Mouse (Mus musculus): ENCODE results near the gene Nsun2.
A peak's percentile ranks its signal among the peaks of the same experiment; 100 is the strongest.

Gene Nsun2

DNA sequence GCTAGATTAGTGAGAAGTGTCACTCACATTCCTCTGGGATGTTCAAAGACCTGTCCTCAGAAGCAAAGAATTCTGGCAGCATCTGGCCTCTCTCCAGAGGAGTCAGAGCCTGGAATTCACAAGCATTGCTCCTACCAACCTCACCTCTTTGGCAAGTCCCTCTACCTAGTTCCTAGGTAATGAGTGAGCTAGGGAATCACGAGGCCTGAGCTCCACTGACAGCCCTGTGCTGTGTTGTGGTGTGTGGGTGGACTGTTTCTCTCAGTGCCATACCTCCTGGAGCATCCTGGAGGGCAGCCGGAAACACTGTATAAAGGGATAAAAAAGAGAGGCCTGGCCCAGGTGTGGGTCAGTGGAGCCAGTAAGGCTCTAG is 9.4 kb upstream of the Nsun2 start:
- DNase-seq (ENCODE audit: low spot score) = no peak

DNA sequence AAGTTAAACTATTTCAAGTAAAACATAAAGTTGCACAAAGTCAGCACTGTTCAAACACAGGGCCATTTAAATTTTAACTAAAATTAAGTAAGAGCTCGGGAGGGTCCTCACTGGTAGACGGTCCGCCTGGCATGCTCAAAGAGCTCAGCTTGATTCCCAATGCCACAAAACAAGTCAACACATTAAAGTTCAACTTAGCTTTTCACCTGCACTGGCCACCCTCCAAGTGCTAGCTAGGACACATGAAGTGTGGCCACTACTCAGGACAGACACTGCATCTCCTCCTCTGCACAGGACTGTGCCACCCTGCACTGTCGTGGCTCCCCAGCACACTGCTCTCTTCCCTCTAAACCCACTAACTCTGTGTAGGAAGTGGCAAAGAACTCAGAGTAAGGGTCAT is 7.7 kb upstream of the Nsun2 start:
- DNase-seq (ENCODE audit: low spot score) = no peak

DNA sequence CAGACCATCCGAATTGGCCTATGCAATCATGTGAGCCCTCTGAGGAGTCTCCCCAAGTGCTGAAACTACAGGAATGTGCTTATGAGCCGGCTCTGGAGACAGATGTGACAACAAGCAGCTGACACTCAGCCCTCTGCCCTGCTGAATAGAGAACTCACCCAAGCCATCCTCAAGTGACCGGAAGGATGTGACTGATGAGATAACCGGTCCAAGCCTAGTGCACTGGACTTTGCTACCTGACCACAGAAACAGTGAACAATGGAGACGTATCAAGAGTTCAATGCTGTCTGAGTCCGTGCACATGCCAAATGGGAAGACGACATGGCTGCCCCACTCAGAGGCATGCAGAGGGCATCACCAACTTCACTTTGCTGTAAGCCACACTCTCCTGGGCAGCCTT is 5.0 kb upstream of the Nsun2 start:
- DNase-seq (ENCODE audit: low spot score) = no peak

GRCm38 (mm10) chr13:69530156-69530555 is 3.4 kb upstream of the Nsun2 start:
- no peak for DNase-seq (ENCODE audit: low spot score)

- no peak for DNase-seq (ENCODE audit: low spot score)
These were observed 2.6 kb upstream of the Nsun2 start for GRCm38 (mm10) chr13:69530951-69531350.

- no peak for DNase-seq (ENCODE audit: low spot score)
These were observed 2.1 kb upstream of the Nsun2 start for GRCm38 (mm10) chr13:69531431-69531830.

DNA sequence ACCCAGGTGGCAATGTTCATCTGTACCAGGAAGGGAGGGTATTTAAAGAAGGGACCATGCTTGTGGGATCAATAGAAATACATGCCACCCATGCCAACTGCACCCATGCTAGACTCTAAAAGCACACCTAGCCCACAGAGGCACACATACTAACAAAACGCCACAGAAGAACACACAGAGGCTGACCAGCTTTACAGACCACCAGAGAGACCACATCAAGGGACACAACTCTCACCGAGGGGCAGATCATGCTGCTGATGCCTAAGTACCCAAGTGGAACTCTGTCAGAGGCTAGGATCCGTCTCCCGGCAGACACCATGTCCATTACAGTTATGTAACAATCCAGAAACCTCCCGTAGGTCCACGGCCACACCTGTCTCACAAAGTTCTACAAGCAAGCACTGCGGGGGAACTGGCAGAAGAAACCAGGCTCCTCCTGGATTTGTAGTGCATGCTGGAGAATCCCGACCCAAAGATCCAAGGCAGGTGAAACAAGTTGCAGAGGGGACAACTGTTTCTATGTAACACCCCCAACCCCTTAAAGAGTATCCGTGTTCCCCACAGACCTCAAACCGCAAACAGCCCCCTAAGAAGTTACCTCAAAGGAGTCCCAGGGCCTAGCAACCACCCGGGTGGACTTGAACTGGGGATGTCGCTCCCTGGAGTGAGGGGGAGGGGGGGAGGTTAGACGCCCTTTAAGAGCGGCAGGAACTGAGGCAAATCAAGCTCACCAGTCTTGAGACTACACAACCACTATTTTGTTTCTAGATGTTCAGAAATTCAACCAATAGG is 1.2 kb upstream of the Nsun2 start:
- DNase-seq (ENCODE audit: low spot score) = no peak

GRCm38 (mm10) chr13:69532893-69533404 is 597 bp upstream of the Nsun2 start:
- no peak for DNase-seq (ENCODE audit: low spot score)

DNA sequence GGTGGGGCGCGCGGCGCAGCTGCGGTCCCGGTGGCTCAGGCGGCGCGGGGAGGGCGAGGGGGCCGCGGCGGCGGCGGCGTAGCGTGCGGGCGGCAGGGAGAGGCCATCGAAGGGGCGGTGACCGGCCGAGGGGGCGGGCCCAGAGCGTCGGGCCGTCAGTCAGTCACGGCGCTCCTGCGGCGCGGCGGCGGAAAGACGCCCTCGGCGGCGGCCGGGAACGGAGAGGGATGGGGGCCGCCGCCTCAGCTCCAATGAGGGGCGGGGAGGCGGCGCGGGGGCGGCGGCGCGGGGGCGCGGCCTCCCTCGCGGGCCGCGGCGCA is 748 bp downstream of the Nsun2 start, which contains the start of gene Tent4a:
TSS of gene Tent4a (minus strand) at position 284 of the 320 bp plus-strand sequence.
- no peak for DNase-seq (ENCODE audit: low spot score)

DNA sequence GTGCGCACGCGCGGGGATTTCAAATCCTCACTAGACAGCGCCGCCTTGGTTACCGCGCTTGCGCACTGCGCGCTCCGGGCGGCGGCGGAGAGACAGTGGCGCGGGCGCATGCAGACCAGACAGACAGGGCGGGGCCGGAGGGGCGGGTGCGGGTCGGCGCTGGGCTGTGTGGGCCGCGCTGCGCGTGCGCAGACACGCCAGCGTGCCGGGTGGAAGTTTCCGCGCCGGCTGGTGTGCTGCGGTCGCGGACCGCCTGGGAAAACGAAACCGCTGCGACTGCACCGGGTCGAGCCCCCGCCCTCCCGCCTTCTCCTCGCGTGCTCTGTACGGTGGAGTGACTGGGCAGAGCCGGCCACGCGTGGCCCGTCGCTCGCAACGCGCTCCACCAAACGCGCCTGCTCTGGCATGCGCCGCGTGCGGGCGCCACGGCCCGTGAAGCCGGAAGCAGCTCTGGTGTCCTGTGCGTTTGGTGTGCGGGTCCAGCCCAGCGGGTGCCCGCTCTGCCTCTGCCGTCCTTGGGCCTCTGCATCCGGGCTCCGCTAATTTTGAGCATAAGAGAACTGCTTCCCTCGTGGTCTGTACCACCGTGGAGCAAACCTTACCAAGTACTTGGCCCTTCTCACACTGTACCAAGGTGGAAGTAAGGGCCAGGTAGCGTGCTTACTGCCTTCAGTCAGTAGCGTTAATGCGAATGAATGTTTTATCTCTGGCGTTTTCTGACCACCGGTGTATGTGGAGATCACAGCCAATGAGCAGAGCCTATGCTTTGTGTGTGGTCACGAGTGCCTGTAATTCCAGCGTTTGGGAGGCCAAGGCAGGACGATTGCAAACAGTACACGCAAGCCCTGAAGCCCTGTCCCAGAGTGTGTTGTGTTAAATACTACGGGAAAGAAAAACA is 1.4 kb downstream of the Nsun2 start:
- DNase-seq (ENCODE audit: low spot score) = peak; percentile 98

DNA sequence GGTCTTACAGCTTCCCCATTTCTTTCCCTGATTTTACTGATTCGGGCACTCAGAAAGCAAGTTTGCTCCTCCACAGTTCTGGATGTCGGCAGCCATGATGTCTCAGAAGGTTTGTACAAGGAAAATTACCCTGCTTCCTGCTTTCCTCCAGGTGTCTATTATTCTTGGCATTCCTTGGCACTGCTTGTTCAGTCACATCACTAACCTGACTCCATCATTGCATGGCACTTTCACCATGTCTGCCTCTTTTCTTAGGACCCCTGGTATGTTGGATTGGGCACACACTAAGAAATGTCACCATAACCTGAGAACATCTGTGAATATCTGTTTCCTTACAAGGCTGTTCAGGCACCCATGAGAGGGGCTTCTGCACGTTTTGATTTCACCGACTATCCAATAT is 2.5 kb downstream of the Nsun2 start:
- no peak for DNase-seq (ENCODE audit: low spot score)

- no peak for DNase-seq (ENCODE audit: low spot score)
These were observed 3.8 kb downstream of the Nsun2 start for GRCm38 (mm10) chr13:69537366-69537765.

GRCm38 (mm10) chr13:69538327-69538726 is 4.8 kb downstream of the Nsun2 start:
- peak; percentile 50 for DNase-seq (ENCODE audit: low spot score)

GRCm38 (mm10) chr13:69541209-69541608 is 7.7 kb downstream of the Nsun2 start:
- peak; percentile 29 for DNase-seq (ENCODE audit: low spot score)

DNA sequence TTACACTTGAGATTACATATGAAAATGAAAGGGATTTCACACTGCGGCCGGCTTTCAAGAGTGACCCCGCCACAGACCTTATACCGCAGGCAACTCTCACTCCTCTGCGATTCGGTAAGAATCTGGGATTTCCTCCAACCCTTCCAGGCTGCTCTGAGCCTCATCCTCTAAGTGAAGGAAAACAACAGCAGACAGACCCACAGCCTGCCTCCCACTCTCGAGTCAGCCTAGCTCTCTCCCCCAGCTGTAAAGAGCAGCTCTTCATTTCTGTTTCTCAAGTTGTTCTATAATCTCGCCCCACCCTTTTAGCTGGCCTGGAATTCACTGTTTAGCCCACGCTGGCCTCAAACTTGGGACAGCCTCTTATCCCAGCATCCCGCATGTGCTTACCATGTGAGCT is 8.2 kb downstream of the Nsun2 start:
- no peak for DNase-seq (ENCODE audit: low spot score)

DNA sequence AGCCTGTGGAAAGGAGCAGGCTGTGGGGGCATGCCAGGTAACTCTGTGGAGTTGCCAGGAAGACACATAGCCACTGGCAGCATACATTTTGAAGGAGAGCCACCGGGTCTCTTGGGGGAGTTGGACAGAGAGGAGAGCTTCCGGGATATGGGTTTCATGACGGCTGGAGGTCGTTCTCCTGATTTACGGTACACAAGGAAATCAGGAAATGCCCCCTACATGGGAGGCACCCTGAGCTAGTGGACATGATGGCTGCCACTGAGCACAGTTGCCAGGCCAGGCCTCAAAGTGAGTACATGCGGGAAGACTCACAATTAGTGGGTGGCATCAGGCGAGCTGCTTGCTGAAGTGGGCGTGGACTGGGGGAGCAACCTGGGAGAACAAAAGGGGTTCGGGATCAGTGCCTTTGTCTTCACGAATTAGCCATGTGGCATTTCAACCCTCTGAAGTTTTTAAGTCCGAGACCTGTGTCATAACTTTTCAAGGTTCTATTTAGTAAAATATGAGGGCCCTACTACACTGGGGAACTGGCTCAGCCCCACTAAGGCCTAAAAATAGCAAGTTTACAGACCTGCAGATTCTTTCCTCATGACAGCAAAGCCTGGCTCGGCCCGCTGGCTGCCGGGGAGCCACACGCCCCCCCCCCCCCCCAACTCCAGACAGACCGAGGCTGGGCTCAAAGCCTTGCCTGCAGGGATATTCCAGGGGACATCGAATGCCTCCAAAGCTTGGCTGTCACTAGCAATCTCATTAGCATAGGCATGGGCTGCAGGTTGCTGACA is 9.2 kb downstream of the Nsun2 start:
- peak; percentile 41 for DNase-seq (ENCODE audit: low spot score)

- DNase-seq (ENCODE audit: low spot score) = no peak
These were observed 10.0 kb downstream of the Nsun2 start for GRCm38 (mm10) chr13:69543595-69543994.

- DNase-seq (ENCODE audit: low spot score) = no peak
These were observed 11.5 kb downstream of the Nsun2 start for GRCm38 (mm10) chr13:69545019-69545418.

DNA sequence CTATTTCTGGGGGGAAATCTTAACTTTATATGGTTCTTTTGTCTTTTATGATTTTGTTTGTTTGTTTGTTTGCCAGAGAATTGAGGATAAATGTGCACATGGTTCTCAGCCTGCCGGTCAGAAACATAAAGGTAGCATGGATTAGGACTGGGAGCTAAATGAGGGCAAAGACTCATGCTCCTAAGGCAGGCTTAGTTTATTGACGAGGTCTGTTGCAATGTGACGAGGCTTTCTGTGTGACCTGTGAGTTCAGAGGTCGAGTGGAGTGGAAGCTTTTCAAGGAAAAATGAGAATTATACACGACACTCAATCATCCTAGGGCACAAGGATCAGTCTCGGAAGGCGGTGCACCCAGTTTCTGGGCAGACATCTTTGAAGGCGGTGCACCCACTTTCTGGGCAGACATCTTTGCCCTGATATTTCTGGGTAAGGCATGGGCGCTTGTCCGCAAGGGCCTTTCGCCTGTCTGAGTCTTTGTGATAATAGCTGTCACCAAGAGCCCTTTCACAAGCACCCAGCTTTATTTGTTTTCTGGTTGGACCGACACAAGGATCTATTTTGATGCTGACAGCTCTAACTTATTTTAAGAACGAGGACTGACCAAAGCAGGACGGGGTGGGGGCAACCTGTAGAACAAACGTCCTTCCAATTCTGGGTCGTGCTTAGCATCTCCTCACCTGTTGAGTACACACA is 14.1 kb downstream of the Nsun2 start:
- no peak for DNase-seq (ENCODE audit: low spot score)

DNA sequence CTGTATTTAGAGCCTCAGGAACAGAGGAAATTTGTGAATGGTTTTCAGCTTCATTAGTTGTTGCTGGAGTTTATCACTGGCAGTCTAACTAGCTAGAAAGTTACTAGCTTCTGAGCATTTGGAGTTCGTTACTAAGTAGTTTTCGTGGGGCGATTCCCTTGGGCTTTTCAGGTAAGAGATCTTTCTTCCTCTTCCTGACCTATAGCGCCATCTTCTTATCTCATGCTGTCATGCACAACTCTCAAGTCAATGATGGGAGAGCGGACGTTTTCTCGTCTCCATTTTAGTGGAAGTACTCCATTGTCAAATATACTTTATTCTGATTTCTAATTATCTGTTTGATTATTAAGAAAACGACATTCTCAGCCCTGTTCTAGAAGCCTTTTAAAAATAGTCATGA is 16.4 kb downstream of the Nsun2 start:
- DNase-seq (ENCODE audit: low spot score) = no peak

- DNase-seq (ENCODE audit: low spot score) = no peak
These were observed 17.3 kb downstream of the Nsun2 start for GRCm38 (mm10) chr13:69550831-69551230.

DNA sequence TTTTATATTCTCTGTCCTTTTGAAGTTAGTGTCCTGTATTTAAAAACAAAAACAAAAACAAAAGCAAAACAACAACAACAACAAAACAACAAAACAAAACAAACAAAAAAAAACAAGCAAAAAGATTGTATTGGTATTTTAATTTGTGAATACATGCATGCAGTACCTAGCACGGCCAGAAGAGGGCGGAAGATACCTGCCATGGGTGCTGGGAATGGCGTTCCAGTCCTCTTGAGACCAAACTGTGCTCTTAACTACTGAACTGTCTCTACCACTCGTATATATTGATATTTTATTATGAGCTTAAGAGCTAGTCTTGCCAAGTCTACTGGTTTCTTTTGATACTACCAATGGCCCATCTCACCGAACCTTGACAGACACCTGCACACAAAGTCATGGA is 19.5 kb downstream of the Nsun2 start:
- peak; percentile 44 for DNase-seq (ENCODE audit: low spot score)

Data from urinary bladder, postnatal 14 days (tissue).